Mouse (Mus musculus): ENCODE measurements at regions not wholly inside any gene's neighbourhood (a gene's known extent, or its start where the extent isn't known, plus 50 kb on each side); places are given as distances from the start of the nearest gene placed in this dataset.

DNA sequence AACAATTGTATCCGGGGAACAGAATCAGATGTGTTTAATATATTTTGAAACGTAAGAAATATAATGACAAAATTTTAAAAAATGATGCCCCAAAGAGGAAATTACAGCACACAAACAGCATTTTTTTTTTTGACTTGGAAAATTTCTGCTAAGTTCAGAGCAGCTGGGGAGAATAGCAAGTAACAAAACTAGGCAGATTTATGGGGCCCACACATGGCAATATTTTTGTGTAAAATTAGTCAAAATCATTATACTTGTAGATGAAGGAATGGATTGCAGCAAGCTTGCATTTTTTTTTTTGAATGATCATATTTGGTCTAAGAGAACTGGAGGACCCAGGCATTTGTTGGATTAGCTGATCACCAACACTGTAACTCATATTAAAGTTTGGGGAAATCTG, 189.4 kb downstream of the Map2k6 start:
- Histone ChIP-seq H3K27me3 (ENCODE audit: control insufficient read depth, insufficient read depth, low read length) (no peaks in the 10 kb centered on the region), H3K4me3 (replicated peaks; ENCODE audit: low read depth, low read length) (no peak overlapping the region), H3K4me2 (ENCODE audit: low read length) (no peak overlapping the region), H3K4me1 (ENCODE audit: control insufficient read depth, insufficient read depth, low read length) (no peaks in the 10 kb centered on the region), H3K27ac (replicated peaks; ENCODE audit: low read depth, low read length) (no peak overlapping the region), H3K36me3 (ENCODE audit: control insufficient read depth, insufficient read depth, low read length) (no peaks in the 10 kb centered on the region), H3K9me3 (ENCODE audit: control insufficient read depth, low read length) (no peaks in the 10 kb centered on the region), H3K9ac (replicated peaks; ENCODE audit: low read length) (no peak overlapping the region)
- no peak for ATAC-seq (ENCODE audit: low FRiP score, low TSS enrichment)
- 77% methylated on average over 2 of the region's 2 CpGs for WGBS
- no peak for DNase-seq

DNA sequence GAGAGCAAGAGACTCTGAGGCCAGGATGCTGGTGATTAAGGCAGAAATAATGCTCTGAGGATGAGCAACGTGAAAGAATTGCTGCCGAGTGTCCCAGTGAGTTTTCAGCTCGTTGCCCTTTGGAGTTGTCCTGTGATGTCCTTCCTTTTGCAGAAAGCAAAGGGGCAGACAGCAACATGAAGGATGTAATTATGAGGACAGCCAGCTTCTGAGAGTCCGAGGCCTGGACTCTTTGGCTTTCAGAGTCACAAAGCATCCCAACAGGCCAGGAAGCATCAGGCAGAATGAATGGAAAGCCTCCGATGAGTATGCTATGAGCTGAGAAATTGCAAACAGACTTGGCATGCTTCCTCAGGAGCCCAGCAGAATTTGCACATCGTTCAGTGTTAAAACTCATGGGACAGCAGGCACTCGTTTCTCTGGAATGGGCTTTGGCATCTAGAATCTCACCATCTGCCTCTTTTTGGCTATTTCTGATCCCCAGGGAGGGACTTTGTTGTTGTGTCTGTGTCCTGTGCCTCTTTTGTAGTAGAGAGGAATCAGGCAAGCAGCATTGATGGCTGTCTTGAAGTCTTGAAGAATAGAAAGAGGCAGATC, 196.4 kb downstream of the Map2k6 start:
- Histone ChIP-seq H3K36me3 (ENCODE audit: control insufficient read depth, insufficient read depth, low read length) (no peaks in the 10 kb centered on the region), H3K9me3 (ENCODE audit: control insufficient read depth, low read length) (no peaks in the 10 kb centered on the region), H3K9ac (replicated peaks; ENCODE audit: low read length) (no peak overlapping the region), H3K4me1 (ENCODE audit: control insufficient read depth, insufficient read depth, low read length) (no peaks in the 10 kb centered on the region), H3K4me2 (ENCODE audit: low read length) (no peak overlapping the region), H3K27ac (replicated peaks; ENCODE audit: low read depth, low read length) (no peak overlapping the region), H3K27me3 (ENCODE audit: control insufficient read depth, insufficient read depth, low read length) (no peaks in the 10 kb centered on the region), H3K4me3 (replicated peaks; ENCODE audit: low read depth, low read length) (no peak overlapping the region)
- 79% methylated on average over 7 of the region's 7 CpGs for WGBS
- ATAC-seq (ENCODE audit: low FRiP score, low TSS enrichment) (no peak), DNase-seq (peak; percentile 11)

DNA sequence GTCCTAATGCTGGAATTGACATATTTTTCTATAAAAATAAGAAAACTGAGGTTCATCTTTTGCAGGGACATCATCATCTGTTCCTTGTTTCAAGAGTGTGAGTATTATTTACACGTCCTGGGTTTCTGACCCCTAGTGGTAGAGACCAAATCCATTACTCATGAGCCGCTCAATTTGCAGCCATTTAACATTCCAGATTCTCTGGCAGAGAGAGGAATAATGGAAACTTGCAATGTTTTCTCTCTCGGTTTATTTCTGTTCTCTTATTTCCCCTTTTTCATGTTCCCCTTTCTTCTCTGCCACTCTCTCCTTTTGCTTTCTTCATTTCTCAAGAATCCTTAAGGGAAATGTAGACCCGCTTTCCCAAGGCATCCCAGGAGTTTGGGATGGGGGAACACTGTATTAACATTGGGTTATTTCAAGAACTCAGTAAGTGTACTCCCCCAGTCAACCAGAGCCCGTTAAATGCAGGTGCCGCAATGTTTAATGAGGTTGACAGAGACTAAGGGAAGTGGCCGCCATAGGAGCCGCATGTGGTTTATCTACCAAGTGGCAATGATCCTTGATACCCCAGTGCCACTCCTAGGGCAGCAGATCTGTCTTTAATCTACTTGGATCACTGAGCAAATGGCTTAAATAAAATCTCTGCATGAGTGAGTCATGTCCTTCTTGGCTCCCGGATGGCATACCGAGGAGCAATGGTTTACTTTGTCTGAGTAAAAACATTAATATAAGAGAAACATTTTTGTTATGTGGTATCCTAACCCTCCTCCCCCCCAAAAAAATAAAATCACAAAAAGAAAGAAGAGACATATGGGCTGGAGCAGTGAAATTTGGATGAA, 206.3 kb downstream of the Map2k6 start:
- no peak overlapping the region for H3K4me3 ChIP-seq (replicated peaks; ENCODE audit: low read depth, low read length)
- H3K4me2 ChIP-seq (ENCODE audit: low read length): no peak overlapping the region
- WGBS: 85% methylated on average over 10 of the region's 10 CpGs
- H3K36me3 ChIP-seq (ENCODE audit: control insufficient read depth, insufficient read depth, low read length): no peaks in the 10 kb centered on the region
- no peak overlapping the region for H3K9ac ChIP-seq (replicated peaks; ENCODE audit: low read length)
- no peak overlapping the region for H3K27ac ChIP-seq (replicated peaks; ENCODE audit: low read depth, low read length)
- DNase-seq (no peak), ATAC-seq (ENCODE audit: low FRiP score, low TSS enrichment) (no peak)
- H3K27me3 ChIP-seq (ENCODE audit: control insufficient read depth, insufficient read depth, low read length): no peaks in the 10 kb centered on the region
- H3K9me3 ChIP-seq (ENCODE audit: control insufficient read depth, low read length): no peaks in the 10 kb centered on the region
- no peaks in the 10 kb centered on the region for H3K4me1 ChIP-seq (ENCODE audit: control insufficient read depth, insufficient read depth, low read length)

DNA sequence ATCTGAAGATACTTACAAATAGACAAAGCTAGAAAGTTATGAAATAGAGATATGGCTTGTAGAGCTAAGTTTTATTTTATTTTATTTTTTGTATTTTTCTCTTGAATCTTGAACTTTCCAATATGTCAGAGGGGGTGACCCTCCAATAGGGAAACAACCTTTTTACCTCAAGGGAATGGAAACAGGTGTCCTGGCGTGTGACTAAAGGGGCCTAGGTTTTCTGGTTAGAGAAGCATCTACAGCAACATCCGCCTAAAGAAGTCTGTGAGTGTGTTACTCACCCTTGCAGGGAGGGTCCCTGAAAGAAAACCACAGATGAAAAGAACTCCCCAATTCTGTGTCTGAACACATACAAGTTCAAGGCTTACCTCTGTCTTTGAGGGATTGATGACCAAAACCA, 210.4 kb downstream of the Map2k6 start:
- no peaks in the 10 kb centered on the region for H3K9me3 ChIP-seq (ENCODE audit: control insufficient read depth, low read length)
- H3K27ac ChIP-seq (replicated peaks; ENCODE audit: low read depth, low read length): no peak overlapping the region
- no peak overlapping the region for H3K4me3 ChIP-seq (replicated peaks; ENCODE audit: low read depth, low read length)
- H3K27me3 ChIP-seq (ENCODE audit: control insufficient read depth, insufficient read depth, low read length): no peaks in the 10 kb centered on the region
- DNase-seq (no peak), ATAC-seq (ENCODE audit: low FRiP score, low TSS enrichment) (no peak)
- H3K4me2 ChIP-seq (ENCODE audit: low read length): no peak overlapping the region
- 98% methylated on average over 2 of the region's 2 CpGs for WGBS
- H3K9ac ChIP-seq (replicated peaks; ENCODE audit: low read length): no peak overlapping the region
- no peaks in the 10 kb centered on the region for H3K4me1 ChIP-seq (ENCODE audit: control insufficient read depth, insufficient read depth, low read length)
- H3K36me3 ChIP-seq (ENCODE audit: control insufficient read depth, insufficient read depth, low read length): no peaks in the 10 kb centered on the region

DNA sequence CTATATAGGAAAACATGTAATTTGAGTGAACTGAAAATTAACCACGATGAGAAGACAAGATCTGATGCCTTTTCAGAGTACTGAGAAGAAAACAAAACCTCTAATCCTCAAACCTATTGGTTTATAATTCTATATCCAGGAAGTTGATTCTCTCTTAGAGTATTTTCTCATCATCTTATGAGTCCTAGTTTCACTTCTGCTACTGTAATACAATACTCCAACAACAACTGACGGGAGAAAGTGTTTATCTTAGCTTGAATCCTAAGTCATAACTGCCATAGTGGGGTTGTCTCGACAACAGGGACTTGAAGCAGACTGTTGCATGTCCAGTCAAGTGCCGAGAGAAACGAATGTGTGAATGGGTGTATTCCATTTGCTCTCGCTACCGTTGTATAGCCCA, 211.9 kb downstream of the Map2k6 start:
- Histone ChIP-seq H3K9me3 (ENCODE audit: control insufficient read depth, low read length) (no peaks in the 10 kb centered on the region), H3K27me3 (ENCODE audit: control insufficient read depth, insufficient read depth, low read length) (no peaks in the 10 kb centered on the region), H3K9ac (replicated peaks; ENCODE audit: low read length) (no peak overlapping the region), H3K4me3 (replicated peaks; ENCODE audit: low read depth, low read length) (no peak overlapping the region), H3K4me1 (ENCODE audit: control insufficient read depth, insufficient read depth, low read length) (no peaks in the 10 kb centered on the region), H3K36me3 (ENCODE audit: control insufficient read depth, insufficient read depth, low read length) (no peaks in the 10 kb centered on the region), H3K27ac (replicated peaks; ENCODE audit: low read depth, low read length) (no peak overlapping the region), H3K4me2 (ENCODE audit: low read length) (no peak overlapping the region)
- 88% methylated on average over 7 of the region's 7 CpGs for WGBS
- no peak for DNase-seq
- ATAC-seq (ENCODE audit: low FRiP score, low TSS enrichment): no peak

DNA sequence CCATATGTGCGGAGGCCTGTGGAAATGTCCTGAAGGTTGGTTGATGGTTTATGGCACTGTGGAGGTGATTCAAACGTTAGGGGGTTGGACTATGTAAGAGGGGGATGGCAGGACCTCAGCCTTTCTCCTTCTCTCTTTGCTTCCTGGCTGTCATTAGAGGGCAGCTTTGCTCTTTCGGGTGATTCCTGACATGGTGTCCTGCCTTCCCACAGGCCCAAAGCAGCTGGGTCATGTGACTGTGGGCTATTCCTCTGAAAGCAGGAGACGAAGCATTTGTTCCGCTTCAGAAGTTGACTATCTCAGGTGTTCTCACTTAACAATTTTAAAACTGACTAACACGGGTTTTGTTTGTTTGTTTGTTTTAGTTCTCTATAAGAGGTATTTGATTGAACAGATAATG, 233.1 kb downstream of the Map2k6 start:
- H3K27ac ChIP-seq (replicated peaks; ENCODE audit: low read depth, low read length): no peak overlapping the region
- no peaks in the 10 kb centered on the region for H3K9me3 ChIP-seq (ENCODE audit: control insufficient read depth, low read length)
- no peaks in the 10 kb centered on the region for H3K4me1 ChIP-seq (ENCODE audit: control insufficient read depth, insufficient read depth, low read length)
- no peaks in the 10 kb centered on the region for H3K27me3 ChIP-seq (ENCODE audit: control insufficient read depth, insufficient read depth, low read length)
- ATAC-seq (ENCODE audit: low FRiP score, low TSS enrichment) (no peak), DNase-seq (no peak)
- no peak overlapping the region for H3K4me3 ChIP-seq (replicated peaks; ENCODE audit: low read depth, low read length)
- WGBS: 77% methylated on average over 6 of the region's 6 CpGs
- no peaks in the 10 kb centered on the region for H3K36me3 ChIP-seq (ENCODE audit: control insufficient read depth, insufficient read depth, low read length)
- no peak overlapping the region for H3K4me2 ChIP-seq (ENCODE audit: low read length)
- H3K9ac ChIP-seq (replicated peaks; ENCODE audit: low read length): no peak overlapping the region

DNA sequence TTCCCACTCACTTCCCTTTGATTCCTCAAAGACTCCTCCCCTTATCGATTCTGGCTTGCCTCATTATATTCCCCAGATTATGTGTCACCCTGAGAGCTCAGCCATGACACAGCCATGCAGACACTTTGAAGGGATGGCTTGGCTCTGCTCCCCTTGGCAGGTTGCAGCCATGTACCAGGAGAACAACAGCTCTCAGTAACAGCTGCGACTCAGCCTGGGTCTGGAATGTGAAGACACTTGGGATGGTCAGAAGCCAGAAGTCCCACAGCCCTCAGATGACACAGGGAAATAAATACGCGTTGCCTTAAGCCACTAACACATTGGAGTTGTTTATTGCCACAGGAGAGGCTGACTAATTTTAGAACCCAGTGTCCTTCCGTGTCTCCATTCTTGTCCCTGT, 234.4 kb downstream of the Map2k6 start:
- no peaks in the 10 kb centered on the region for H3K36me3 ChIP-seq (ENCODE audit: control insufficient read depth, insufficient read depth, low read length)
- H3K9me3 ChIP-seq (ENCODE audit: control insufficient read depth, low read length): no peaks in the 10 kb centered on the region
- ATAC-seq (ENCODE audit: low FRiP score, low TSS enrichment) (no peak), DNase-seq (no peak)
- H3K4me1 ChIP-seq (ENCODE audit: control insufficient read depth, insufficient read depth, low read length): no peaks in the 10 kb centered on the region
- 84% methylated on average over 5 of the region's 5 CpGs for WGBS
- no peak overlapping the region for H3K4me2 ChIP-seq (ENCODE audit: low read length)
- no peak overlapping the region for H3K27ac ChIP-seq (replicated peaks; ENCODE audit: low read depth, low read length)
- H3K4me3 ChIP-seq (replicated peaks; ENCODE audit: low read depth, low read length): no peak overlapping the region
- H3K9ac ChIP-seq (replicated peaks; ENCODE audit: low read length): no peak overlapping the region
- H3K27me3 ChIP-seq (ENCODE audit: control insufficient read depth, insufficient read depth, low read length): no peaks in the 10 kb centered on the region

DNA sequence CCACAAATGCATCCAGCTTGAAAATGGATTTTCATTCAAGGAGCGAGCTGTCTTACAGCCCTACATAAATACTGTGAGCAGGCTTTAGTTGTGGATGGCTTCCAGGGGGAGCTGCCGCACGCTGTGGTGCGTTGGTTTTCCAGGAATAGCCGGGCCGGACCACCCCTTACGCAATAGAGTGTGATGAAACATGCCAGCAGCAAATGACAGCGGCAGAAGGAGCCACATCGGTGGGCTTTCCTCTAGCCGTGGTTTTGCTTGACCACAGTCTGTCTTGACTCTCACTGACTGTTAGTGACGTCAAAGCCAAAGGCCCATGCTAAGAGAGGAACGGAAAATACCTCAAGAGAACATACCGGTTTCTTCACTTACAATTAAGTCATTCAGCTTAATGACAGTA, 243.6 kb downstream of the Map2k6 start:
- 93% methylated on average over 13 of the region's 13 CpGs for WGBS
- no peak for ATAC-seq (ENCODE audit: low FRiP score, low TSS enrichment)

DNA sequence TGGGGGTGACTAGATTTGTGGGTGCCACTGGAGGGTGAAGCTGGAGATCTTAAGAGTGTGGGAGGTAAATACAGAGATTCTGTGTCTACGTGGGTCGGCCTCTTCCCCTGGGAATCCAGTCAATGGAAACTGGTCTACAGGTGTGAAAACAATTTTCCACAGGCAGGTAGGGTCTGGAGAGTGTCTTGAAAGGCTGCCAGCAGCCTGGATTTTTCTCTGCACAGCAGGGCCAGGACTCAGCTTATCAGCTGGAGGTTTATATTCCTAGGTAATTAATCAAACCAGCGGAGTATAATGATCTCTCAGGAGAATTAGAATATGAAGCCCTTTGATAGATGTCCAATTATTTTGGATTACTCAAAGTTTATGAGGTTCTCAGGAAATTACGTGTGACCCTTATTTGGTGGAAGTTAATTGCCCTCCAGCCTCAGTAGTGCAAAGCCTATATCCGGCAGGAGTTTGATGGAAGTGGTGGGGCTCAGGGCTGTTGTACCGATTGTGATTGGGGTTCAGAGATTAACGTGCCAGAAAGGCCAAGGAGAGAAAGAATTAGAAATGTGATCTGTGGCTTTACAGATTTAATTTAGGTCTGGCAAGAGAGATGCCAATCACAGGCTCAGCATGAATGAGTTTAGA, 250.8 kb downstream of the Map2k6 start:
- H3K4me3 ChIP-seq (replicated peaks; ENCODE audit: low read depth, low read length): no peak overlapping the region
- no peaks in the 10 kb centered on the region for H3K27me3 ChIP-seq (ENCODE audit: control insufficient read depth, insufficient read depth, low read length)
- DNase-seq (peak; percentile 34), ATAC-seq (ENCODE audit: low FRiP score, low TSS enrichment) (no peak)
- H3K4me1 ChIP-seq (ENCODE audit: control insufficient read depth, insufficient read depth, low read length): peaks cover 3% of the 10 kb centered on the region; the same call in 1 of the 2 replicates
- H3K9me3 ChIP-seq (ENCODE audit: control insufficient read depth, low read length): no peaks in the 10 kb centered on the region
- no peak overlapping the region for H3K27ac ChIP-seq (replicated peaks; ENCODE audit: low read depth, low read length)
- 37% methylated on average over 7 of the region's 7 CpGs for WGBS
- H3K4me2 ChIP-seq (ENCODE audit: low read length): no peak overlapping the region
- no peaks in the 10 kb centered on the region for H3K36me3 ChIP-seq (ENCODE audit: control insufficient read depth, insufficient read depth, low read length)
- H3K9ac ChIP-seq (replicated peaks; ENCODE audit: low read length): no peak overlapping the region

More for the DNA sequence above, 243.6 kb downstream of the Map2k6 start:
- no peaks in the 10 kb centered on the region for H3K4me1 ChIP-seq (ENCODE audit: control insufficient read depth, insufficient read depth, low read length)
- no peak for DNase-seq
- no peak overlapping the region for H3K4me2 ChIP-seq (ENCODE audit: low read length)
- no peak overlapping the region for H3K9ac ChIP-seq (replicated peaks; ENCODE audit: low read length)
- no peaks in the 10 kb centered on the region for H3K27me3 ChIP-seq (ENCODE audit: control insufficient read depth, insufficient read depth, low read length)
- H3K27ac ChIP-seq (replicated peaks; ENCODE audit: low read depth, low read length): no peak overlapping the region
- H3K36me3 ChIP-seq (ENCODE audit: control insufficient read depth, insufficient read depth, low read length): no peaks in the 10 kb centered on the region
- H3K4me3 ChIP-seq (replicated peaks; ENCODE audit: low read depth, low read length): no peak overlapping the region
- no peaks in the 10 kb centered on the region for H3K9me3 ChIP-seq (ENCODE audit: control insufficient read depth, low read length)
